Mouse (Mus musculus): ENCODE data around the gene Phactr1. TPM values are rescaled to one million over a fixed set of nuclear protein-coding genes. Genes with fewer than 3 reads are reported as not detected.
A peak's percentile ranks its signal among the peaks of the same experiment; 100 is the strongest.

The Phactr1 gene
- total RNA-seq, 2 experiments from 2014 or later = 7.2 to 7.4 TPM

- DNase-seq = peak in 1 of 2 experiments; percentile 38
- intact Hi-C loops (cut with DNase I) = no loop called here
Measured at GRCm38 (mm10) chr13:43152005-43152520, 471.6 kb downstream of the Phactr1 start.

- intact Hi-C loops (cut with DNase I) = no loop called here
- DNase-seq = no peak
Measured at GRCm38 (mm10) chr13:43157370-43157769, 476.9 kb downstream of the Phactr1 start.

- intact Hi-C loops (cut with DNase I) = no loop called here
- no peak for DNase-seq
Measured at GRCm38 (mm10) chr13:43158281-43158680, 477.9 kb downstream of the Phactr1 start.

- intact Hi-C loops (cut with DNase I) = no loop called here
- peak; percentile 42 to 59 for DNase-seq
Measured at GRCm38 (mm10) chr13:43159429-43159828, 479.0 kb downstream of the Phactr1 start.

GRCm38 (mm10) chr13:43167721-43168120 is 487.3 kb downstream of the Phactr1 start:
- intact Hi-C loops (cut with DNase I) = no loop called here
- no peak for DNase-seq

DNA sequence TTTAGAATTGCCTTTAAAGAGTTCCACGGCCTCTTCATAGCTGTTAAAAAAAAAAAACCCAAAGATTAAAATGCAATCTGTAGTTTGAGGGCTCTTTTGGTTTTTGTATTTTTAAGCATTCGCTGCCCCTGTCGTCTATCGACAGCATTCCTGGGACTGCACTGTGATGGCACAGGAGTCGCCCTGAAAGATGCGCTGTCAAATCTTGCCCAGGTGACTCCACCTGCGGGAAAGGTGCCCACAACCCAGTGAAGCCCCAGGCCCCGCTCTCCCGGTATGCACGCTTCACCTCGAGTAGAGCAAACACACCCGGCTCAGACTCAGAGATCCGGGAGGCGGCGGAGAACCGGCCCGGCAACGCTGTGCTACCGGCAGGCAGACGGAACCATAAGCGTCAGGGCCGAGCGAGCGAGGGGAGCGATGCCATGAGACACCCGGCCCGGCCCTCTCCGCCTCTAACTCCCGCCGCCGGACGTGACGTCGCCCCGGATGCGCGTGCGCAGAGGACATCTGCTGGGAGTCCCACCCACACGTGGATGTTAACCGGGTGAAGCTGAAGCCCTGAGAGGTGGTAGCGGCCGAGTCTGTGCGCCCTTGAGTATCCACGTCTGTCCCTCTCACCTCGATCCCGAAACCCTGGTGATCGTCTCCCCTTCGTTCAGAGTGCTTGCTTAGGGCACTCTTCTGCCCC is 490.7 kb downstream of the Phactr1 start, which contains the start of gene Tbc1d7:
Tbc1d7 (minus strand) TSS at position 482 of the 691 bp plus-strand sequence.
- peak; percentile 99 to 100 for DNase-seq
- intact Hi-C loops (cut with DNase I) = no loop called here

- no peak for DNase-seq
- intact Hi-C loops (cut with DNase I) = no loop called here
Measured at GRCm38 (mm10) chr13:43172036-43172713, 491.8 kb downstream of the Phactr1 start.

DNA sequence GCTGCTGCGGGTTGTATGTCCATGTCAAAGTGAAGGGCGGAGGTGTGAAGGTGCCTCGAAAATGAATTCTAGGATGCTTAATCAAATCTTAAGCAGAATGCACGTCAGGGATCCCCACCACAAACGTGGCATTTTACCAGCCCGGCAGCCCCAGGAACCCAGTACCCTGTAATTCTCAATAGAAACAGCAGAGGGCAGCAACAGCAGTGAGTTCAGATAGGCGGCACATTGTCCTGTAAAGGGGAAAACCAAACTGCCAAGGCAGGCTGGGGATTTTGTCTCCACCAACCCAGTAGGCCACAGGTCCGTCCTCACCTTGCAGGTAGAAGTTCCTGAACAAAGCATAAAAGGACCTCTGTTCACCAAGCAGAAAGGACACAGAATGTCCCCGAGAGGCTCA is 492.8 kb downstream of the Phactr1 start:
- peak; percentile 75 to 88 for DNase-seq
- intact Hi-C loops (cut with DNase I) = no loop called here

- DNase-seq = no peak
- intact Hi-C loops (cut with DNase I) = loop anchor here (5.0 kb wide), 1 partner anchor 561 kb away; no protein-coding TSS in a partner anchor
Measured at GRCm38 (mm10) chr13:43176676-43177075, 496.3 kb downstream of the Phactr1 start.

- intact Hi-C loops (cut with DNase I) = loop anchor here (5.0 kb wide), 1 partner anchor 560 kb away; no protein-coding TSS in a partner anchor
- no peak for DNase-seq
Measured at GRCm38 (mm10) chr13:43177317-43177716, 496.9 kb downstream of the Phactr1 start.

DNA sequence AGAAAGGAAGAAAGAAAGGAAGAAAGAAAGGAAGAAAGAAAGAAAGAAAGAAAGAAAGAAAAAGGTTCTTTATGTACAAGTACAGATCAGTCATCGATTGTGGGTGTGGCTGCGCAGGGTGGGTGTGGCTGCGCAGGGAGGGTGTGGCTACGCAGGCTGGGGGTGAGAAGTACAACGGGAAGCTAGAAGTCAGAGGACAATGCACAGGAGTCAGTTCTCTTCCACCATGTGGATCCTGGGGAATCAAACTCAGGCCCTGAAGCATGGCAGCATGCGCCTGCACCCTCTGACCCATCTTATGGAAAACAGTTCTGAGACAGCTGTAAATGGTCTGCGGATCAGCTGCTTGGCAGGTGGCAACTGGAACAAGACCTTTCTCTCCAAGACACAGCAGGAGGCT is 500.7 kb downstream of the Phactr1 start:
- intact Hi-C loops (cut with DNase I) = loop anchor here (5.0 kb wide), 4 partner anchors 121 to 366 kb away; partner anchors contain the start of genes Gfod1 and Nol7
- DNase-seq = no peak

DNA sequence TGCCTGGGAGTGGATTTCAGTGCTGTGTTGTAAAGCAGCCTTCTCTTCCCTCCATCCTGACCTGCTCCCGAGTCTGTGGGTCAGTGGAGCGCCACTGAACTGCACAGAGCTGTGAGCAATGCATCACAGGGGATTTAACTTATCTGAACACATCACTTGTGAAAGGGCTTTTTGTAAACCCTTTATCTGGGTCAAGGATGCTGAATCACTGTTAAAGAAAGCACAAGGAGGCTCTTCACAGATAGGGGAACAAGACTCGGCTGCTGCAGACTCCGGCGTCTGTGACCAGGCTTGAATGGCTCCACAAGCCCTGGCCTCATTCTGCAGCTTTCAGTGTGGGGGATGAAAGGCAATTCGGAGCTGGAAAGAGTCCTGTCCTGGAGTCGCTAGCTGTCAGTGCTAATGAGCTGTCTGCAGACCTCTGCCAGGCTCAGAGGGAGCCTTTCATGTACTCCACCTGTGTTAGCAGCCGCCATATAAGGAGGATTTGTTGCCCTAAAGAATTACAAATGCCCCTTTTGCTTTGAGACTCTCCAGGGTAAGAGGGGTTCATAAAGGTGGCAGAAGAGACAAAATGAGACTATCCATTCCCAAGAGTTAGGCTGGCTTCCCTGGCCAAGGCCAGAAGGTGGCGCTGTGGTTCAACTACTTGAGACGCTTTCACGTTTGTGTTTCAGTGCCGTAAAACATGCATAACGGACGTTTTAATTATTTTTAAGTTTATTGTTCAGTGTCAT is 502.2 kb downstream of the Phactr1 start:
- intact Hi-C loops (cut with DNase I) = loop anchor here (5.0 kb wide), 4 partner anchors 120 to 365 kb away; partner anchors contain the start of genes Gfod1 and Nol7
- peak; percentile 87 to 92 for DNase-seq

DNA sequence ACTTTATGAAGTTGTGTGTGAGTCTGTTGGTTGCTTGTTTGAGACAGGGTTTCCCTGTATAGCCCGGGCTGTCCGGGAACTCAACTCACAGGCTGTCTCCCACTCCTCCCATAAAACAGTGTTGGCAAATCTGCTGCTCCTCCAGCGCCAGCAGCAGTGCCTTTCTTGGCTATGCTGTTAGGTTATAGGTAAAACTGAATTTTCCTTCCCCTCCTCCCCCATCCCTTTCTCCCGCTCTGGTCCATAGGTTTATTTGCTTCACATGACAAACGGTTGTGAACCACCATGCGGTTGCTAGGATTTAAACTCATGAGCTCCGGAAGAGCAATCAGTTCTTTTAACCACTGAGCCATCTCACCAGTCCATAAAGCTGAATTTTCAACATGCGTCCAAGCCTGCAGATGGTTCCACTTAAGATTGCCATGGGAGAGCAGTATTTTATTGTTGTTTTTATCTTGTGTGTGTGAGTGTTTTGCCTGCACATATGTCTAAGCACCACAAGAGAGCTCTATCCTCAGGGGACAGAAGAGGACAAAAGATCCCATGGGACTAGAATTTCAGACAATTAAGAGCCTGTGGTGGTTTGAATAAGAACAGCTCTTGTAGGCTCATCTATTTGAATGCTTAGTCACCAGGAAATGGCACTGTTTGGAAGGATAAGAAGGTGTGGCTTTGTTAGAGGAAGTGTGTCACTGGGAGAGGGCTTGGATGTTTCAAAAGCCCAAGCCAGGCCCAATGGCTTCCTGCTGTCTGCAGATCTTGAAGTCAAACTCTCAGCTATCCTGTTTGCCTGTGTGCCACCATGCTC is 503.0 kb downstream of the Phactr1 start:
- no peak for DNase-seq
- intact Hi-C loops (cut with DNase I) = loop anchor here (5.0 kb wide), 4 partner anchors 119 to 364 kb away; partner anchors contain the start of genes Gfod1 and Nol7

- DNase-seq = no peak
- intact Hi-C loops (cut with DNase I) = no loop called here
Measured at GRCm38 (mm10) chr13:43187736-43188135, 507.3 kb downstream of the Phactr1 start.
